Mouse (Mus musculus) forebrain, embryonic 15.5 days (tissue): ENCODE data around the gene Tmem236. TPM values are rescaled to one million over a fixed set of nuclear protein-coding genes. Genes with fewer than 3 reads are reported as not detected.

Experiments
- ATAC-seq: fragments of 200-750 bp; cut with Nextera tagmentation; replicated peaks from 2 replicates; pipeline ENCODE4 v1.8.0; 2017; ENCODE audit warnings: mild to moderate bottlenecking, moderate TSS enrichment, moderate library complexity
- H3K27ac ChIP-seq: fragments of 300-500 bp; sonication (generic); replicated peaks from 2 replicates; pipeline ENCODE4 v1.5.1; 2015; ENCODE audit warnings: mild to moderate bottlenecking, inconsistent platforms
- H3K27me3 ChIP-seq: fragments of 300-500 bp; sonication (generic); 2 replicates; pipeline ENCODE4 v1.6.1; 2015; ENCODE audit warnings: inconsistent platforms
- H3K36me3 ChIP-seq: fragments of 300-500 bp; sonication (generic); 2 replicates; pipeline ENCODE4 v1.6.1; 2015; ENCODE audit warnings: mild to moderate bottlenecking, inconsistent platforms
- H3K4me1 ChIP-seq: fragments of 300-500 bp; sonication (generic); 2 replicates; pipeline ENCODE4 v1.6.1; 2015; ENCODE audit warnings: inconsistent platforms
- H3K4me2 ChIP-seq: fragments of 300-500 bp; sonication (generic); replicated peaks from 2 replicates; pipeline ENCODE4 v1.6.1; 2015; ENCODE audit warnings: mild to moderate bottlenecking, inconsistent platforms
- H3K4me3 ChIP-seq: fragments of 300-500 bp; sonication (generic); 2 replicates; pipeline ENCODE4 v1.5.1; 2015; ENCODE audit warnings: mild to moderate bottlenecking, inconsistent platforms
- H3K9ac ChIP-seq: fragments of 300-500 bp; sonication (generic); replicated peaks from 2 replicates; pipeline ENCODE4 v1.6.1; 2015; ENCODE audit warnings: mild to moderate bottlenecking, inconsistent platforms
- H3K9me3 ChIP-seq: fragments of 300-500 bp; sonication (generic); 2 replicates; pipeline ENCODE4 v1.6.1; 2016; ENCODE audit warnings: inconsistent platforms
- WGBS: fragments of 180-500 bp; shearing (Covaris S2); methylation state at CpG from one replicate; pipeline ENCODE4 v1.1.7; 2015; ENCODE audit warnings: mixed read lengths; 5-methylcytosine and 5-hydroxymethylcytosine counted together
- polyA plus RNA-seq: library from polyadenylated mRNA; unstranded; fragments of >200 nt; fragmentation: Nextera tagmentation; extraction: Ambion mirVana; gene quantifications from 2 replicates; pipeline ENCODE4 v1.2.1, GENCODE M21; 2015

The Tmem236 gene
- 0.11 TPM in 2 replicates for polyA plus RNA-seq

GRCm38 (mm10) chr2:14174334-14174733, at the start of gene Tmem236:
Tmem236 (plus strand) TSS chr2:14174523.
- Histone ChIP-seq H3K36me3 (no peaks in the 10 kb centered on the region), H3K9ac (no peak within 1 kb of the TSS), H3K4me2 (no peak within 1 kb of the TSS), H3K4me1 (no peaks in the 10 kb centered on the region), H3K27ac (no peak within 1 kb of the TSS), H3K9me3 (no peaks in the 10 kb centered on the region), H3K4me3 (no peak within 1 kb of the TSS), H3K27me3 (no peaks in the 10 kb centered on the region)
- 76% methylated on average over 3 of the region's 3 CpGs for WGBS
- no peak for ATAC-seq

- no peak overlapping the region for H3K4me2 ChIP-seq
- no peak overlapping the region for H3K27ac ChIP-seq
- no peak overlapping the region for H3K9ac ChIP-seq
- H3K4me3 ChIP-seq = no peak overlapping the region
- H3K36me3 ChIP-seq = peaks cover 26% of the 10 kb centered on the region
- ATAC-seq = no peak
- no peaks in the 10 kb centered on the region for H3K9me3 ChIP-seq
- no peaks in the 10 kb centered on the region for H3K27me3 ChIP-seq
- H3K4me1 ChIP-seq = no peaks in the 10 kb centered on the region
- 95% methylated on average over 6 of the region's 6 CpGs for WGBS
Observed at GRCm38 (mm10) chr2:14126387-14126786, 47.9 kb upstream of the Tmem236 start.

GRCm38 (mm10) chr2:14127629-14128028, 46.7 kb upstream of the Tmem236 start:
- Histone ChIP-seq H3K9me3 (no peaks in the 10 kb centered on the region), H3K9ac (no peak overlapping the region), H3K4me3 (no peak overlapping the region), H3K4me1 (no peaks in the 10 kb centered on the region), H3K27ac (no peak overlapping the region), H3K36me3 (peaks cover 27% of the 10 kb centered on the region), H3K27me3 (no peaks in the 10 kb centered on the region), H3K4me2 (no peak overlapping the region)
- ATAC-seq = no peak
- WGBS = 18% methylated on average over 3 of the region's 3 CpGs

- Histone ChIP-seq H3K36me3 (peaks cover 22% of the 10 kb centered on the region), H3K9me3 (no peaks in the 10 kb centered on the region), H3K4me3 (no peak overlapping the region), H3K4me2 (no peak overlapping the region), H3K27me3 (no peaks in the 10 kb centered on the region), H3K4me1 (no peaks in the 10 kb centered on the region), H3K27ac (no peak overlapping the region), H3K9ac (no peak overlapping the region)
- 90% methylated on average over 12 of the region's 12 CpGs for WGBS
- no peak for ATAC-seq
Observed at GRCm38 (mm10) chr2:14130641-14131339, 43.5 kb upstream of the Tmem236 start.

- Histone ChIP-seq H3K9ac (no peak overlapping the region), H3K4me3 (no peak overlapping the region), H3K4me2 (no peak overlapping the region), H3K9me3 (no peaks in the 10 kb centered on the region), H3K27ac (0 out of 2 replicates have a peak overlapping the region, but pooled peaks have one; percentile 14), H3K36me3 (peaks cover 22% of the 10 kb centered on the region), H3K4me1 (no peaks in the 10 kb centered on the region), H3K27me3 (no peaks in the 10 kb centered on the region)
- peak; percentile 88 for ATAC-seq
- WGBS = 77% methylated on average over 4 of the region's 4 CpGs
Observed at GRCm38 (mm10) chr2:14132468-14133326, 41.6 kb upstream of the Tmem236 start.

- ATAC-seq = no peak
- H3K36me3 ChIP-seq = peaks cover 21% of the 10 kb centered on the region
- 65% methylated on average over 3 of the region's 3 CpGs for WGBS
Observed at GRCm38 (mm10) chr2:14136906-14137305, 37.4 kb upstream of the Tmem236 start.

GRCm38 (mm10) chr2:14139590-14139989, 34.7 kb upstream of the Tmem236 start:
- ATAC-seq = peak; percentile 48; the same call in 1 of the 2 replicates
- H3K4me2 ChIP-seq = no peak overlapping the region
- no peaks in the 10 kb centered on the region for H3K27me3 ChIP-seq
- H3K9me3 ChIP-seq = no peaks in the 10 kb centered on the region
- no peaks in the 10 kb centered on the region for H3K4me1 ChIP-seq
- H3K9ac ChIP-seq = no peak overlapping the region
- H3K4me3 ChIP-seq = no peak overlapping the region
- no peak overlapping the region for H3K27ac ChIP-seq
- 87% methylated on average over 6 of the region's 6 CpGs for WGBS
- H3K36me3 ChIP-seq = peaks cover 37% of the 10 kb centered on the region

More at GRCm38 (mm10) chr2:14136906-14137305, 37.4 kb upstream of the Tmem236 start:
- Histone ChIP-seq H3K9ac (no peak overlapping the region), H3K27me3 (no peaks in the 10 kb centered on the region), H3K4me1 (no peaks in the 10 kb centered on the region), H3K4me3 (no peak overlapping the region), H3K9me3 (no peaks in the 10 kb centered on the region), H3K4me2 (no peak overlapping the region), H3K27ac (no peak overlapping the region)

GRCm38 (mm10) chr2:14140044-14140443, 34.3 kb upstream of the Tmem236 start:
- Histone ChIP-seq H3K9me3 (no peaks in the 10 kb centered on the region), H3K4me2 (no peak overlapping the region), H3K4me1 (no peaks in the 10 kb centered on the region), H3K27ac (no peak overlapping the region), H3K36me3 (peaks cover 37% of the 10 kb centered on the region), H3K4me3 (no peak overlapping the region), H3K27me3 (no peaks in the 10 kb centered on the region), H3K9ac (no peak overlapping the region)
- ATAC-seq = no peak
- 44% methylated on average over 2 of the region's 2 CpGs for WGBS

GRCm38 (mm10) chr2:14145311-14145710, 29.0 kb upstream of the Tmem236 start:
- Histone ChIP-seq H3K4me1 (no peaks in the 10 kb centered on the region), H3K27ac (no peak overlapping the region), H3K36me3 (peaks cover 31% of the 10 kb centered on the region), H3K9ac (no peak overlapping the region), H3K4me3 (no peak overlapping the region), H3K27me3 (no peaks in the 10 kb centered on the region), H3K4me2 (no peak overlapping the region), H3K9me3 (no peaks in the 10 kb centered on the region)
- WGBS = 91% methylated on average over 3 of the region's 3 CpGs
- no peak for ATAC-seq

GRCm38 (mm10) chr2:14146913-14147312, 27.4 kb upstream of the Tmem236 start:
- Histone ChIP-seq H3K4me1 (no peaks in the 10 kb centered on the region), H3K27me3 (no peaks in the 10 kb centered on the region), H3K9ac (no peak overlapping the region), H3K4me3 (no peak overlapping the region), H3K9me3 (no peaks in the 10 kb centered on the region), H3K4me2 (no peak overlapping the region), H3K27ac (no peak overlapping the region), H3K36me3 (peaks cover 24% of the 10 kb centered on the region)
- 84% methylated on average over 2 of the region's 2 CpGs for WGBS
- no peak for ATAC-seq

GRCm38 (mm10) chr2:14150829-14151228, 23.5 kb upstream of the Tmem236 start:
- H3K9me3 ChIP-seq = no peaks in the 10 kb centered on the region
- H3K4me2 ChIP-seq = no peak overlapping the region
- H3K27me3 ChIP-seq = no peaks in the 10 kb centered on the region
- ATAC-seq = no peak
- 88% methylated on average over 2 of the region's 2 CpGs for WGBS
- H3K36me3 ChIP-seq = 0 out of 2 replicates have a peak, but pooled peaks cover 8% of the 10 kb centered on the region
- no peak overlapping the region for H3K9ac ChIP-seq
- no peak overlapping the region for H3K4me3 ChIP-seq
- no peak overlapping the region for H3K27ac ChIP-seq
- H3K4me1 ChIP-seq = no peaks in the 10 kb centered on the region

GRCm38 (mm10) chr2:14151854-14152253, 22.5 kb upstream of the Tmem236 start:
- H3K27ac ChIP-seq = no peak overlapping the region
- 90% methylated on average over 6 of the region's 6 CpGs for WGBS
- H3K36me3 ChIP-seq = 0 out of 2 replicates have a peak, but pooled peaks cover 5% of the 10 kb centered on the region
- no peaks in the 10 kb centered on the region for H3K9me3 ChIP-seq
- ATAC-seq = no peak; the same call in 1 of the 2 replicates
- no peaks in the 10 kb centered on the region for H3K4me1 ChIP-seq
- no peaks in the 10 kb centered on the region for H3K27me3 ChIP-seq
- no peak overlapping the region for H3K4me2 ChIP-seq
- no peak overlapping the region for H3K9ac ChIP-seq
- no peak overlapping the region for H3K4me3 ChIP-seq
